Mouse (Mus musculus) frontal cortex, postnatal 36 days (tissue): ENCODE data around the gene Txnrd1.

ENCODE experiments used
- DNase-seq, 2 experiments: peaks; one replicate each; pipeline ENCODE4 v3.0.0; 2022; ENCODE audit warnings: low spot score in 2 of 2

The Txnrd1 gene

DNA sequence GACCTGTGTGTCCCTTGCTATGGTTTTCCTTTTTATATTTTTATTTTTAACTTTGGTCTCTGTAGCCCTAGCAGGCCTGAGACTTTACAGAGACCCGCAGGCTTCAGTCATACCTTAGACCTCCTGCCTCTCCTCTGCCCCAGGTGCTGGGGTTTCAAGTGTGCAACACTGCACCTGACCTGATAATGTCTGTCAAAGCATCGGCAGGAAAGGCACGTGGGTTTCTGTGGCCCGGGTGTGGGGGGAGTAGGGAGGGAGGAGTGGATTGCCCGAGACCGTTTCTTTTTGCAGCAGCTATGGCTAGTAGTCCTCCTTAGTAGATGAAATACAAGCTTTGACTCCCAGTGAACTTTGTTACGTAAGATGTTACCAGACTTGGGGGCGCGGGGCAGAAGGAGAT lies 15.8 kb upstream of the Txnrd1 start:
- DNase-seq = no peak

DNA sequence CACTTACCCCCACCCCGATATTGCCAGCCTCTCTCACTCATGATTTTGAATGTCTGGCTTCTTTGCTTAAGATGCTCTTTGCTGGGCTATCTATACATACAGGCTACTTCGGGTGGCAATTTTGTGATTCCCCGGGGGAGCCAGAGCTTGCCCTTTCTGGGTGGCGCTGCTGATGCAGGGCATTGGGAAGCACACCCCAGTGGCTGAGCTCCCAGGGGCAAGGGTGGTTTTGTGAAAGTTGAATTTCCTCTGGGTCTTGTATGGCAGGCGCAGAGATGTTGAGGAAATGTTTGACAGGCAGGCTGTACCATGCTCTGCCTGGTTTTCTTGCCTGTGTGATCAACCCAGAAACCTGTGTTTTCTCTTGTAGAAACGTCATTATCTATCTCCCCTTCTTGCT lies 15.1 kb upstream of the Txnrd1 start:
- no peak for DNase-seq

DNA sequence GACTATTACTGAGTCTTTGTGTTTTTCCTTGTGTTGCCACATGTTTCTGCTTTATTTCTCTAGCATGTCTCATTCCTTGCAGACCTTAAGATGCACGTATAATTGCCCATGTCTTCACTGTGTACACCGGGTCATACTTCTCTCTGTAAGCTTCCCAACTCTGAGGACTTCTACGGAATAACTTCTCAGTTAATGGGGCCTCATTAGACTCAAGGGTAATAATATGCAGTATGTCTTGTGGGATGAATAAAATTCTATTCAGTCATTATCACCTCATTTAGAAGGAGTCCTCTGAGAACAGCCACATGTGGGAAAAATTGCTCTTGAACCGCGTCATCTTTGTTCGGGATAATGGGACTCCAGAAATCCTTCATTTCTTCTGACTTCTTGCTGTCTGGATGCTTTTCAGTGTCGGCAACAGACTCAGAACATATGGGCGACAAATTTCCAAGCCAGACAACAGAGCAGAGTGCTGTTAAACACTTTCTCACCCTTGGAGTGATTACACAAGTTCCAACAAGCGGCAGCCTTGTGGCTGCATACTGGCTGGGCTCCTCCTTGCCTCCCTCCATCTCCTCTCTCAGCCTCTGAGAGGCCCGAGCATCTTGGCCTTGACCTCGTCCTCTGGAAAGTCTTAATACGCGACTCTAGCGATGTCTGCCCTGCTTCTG lies 10.5 kb upstream of the Txnrd1 start:
- no peak for DNase-seq

DNA sequence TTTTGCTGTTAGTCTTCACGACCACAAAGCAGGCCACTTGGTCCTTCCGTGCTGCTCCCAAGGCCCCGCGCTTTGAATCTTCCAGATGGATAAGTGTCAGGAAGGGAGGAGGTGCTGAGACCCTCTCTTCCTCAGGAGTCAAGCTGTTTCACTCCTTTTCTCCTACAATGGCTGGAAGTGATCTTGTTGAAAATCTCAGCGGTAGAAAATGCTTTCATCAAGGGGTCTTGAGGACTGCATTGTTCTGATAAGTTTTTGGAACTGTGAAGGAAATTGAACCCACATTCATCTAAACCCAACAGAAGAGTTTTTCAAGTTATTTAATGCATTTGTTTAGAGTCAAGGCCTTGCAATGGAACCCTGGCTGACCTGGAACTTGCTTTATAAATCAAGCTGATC lies 10.0 kb upstream of the Txnrd1 start:
- DNase-seq = no peak

DNA sequence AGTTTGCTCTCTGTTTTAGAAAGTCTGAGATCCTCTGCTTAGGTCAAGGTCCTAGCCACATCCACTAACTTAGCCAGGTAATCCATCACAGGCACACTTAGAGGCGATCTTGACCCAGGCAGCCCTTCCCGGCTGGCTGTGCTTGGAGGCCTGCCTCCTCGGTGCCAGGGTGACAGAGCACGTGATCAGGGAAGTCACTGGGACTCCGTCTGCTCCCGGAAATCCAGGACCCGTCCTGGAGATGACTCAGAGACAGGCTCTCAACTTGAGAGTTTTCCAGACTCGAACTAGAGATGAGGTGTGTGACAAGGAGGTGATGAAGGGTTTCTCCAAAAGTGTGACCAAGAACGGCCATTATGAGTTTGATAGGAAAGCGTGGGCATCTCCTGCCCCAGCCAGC lies 9.2 kb upstream of the Txnrd1 start:
- no peak for DNase-seq

DNA sequence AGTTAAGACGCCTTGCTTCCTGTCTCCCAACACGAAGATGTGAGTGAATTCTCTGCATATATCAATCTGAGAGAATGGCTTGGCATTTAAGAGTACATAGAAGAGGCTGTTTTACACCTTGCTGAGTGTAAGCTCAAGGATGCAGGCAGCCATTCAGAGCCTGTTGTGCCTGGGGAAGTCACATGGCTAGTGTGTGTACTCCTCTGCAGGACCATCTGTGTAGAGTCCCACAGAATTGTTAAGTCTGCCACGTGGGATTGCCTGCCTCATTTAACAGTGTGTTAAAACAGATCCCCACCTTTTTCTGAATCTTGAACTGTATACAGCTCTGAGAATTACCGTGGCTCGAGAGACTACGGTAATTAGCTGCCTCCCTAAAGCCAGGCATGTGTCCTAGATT lies 7.2 kb upstream of the Txnrd1 start:
- DNase-seq = peak in 1 of 2 experiments; percentile 25

DNA sequence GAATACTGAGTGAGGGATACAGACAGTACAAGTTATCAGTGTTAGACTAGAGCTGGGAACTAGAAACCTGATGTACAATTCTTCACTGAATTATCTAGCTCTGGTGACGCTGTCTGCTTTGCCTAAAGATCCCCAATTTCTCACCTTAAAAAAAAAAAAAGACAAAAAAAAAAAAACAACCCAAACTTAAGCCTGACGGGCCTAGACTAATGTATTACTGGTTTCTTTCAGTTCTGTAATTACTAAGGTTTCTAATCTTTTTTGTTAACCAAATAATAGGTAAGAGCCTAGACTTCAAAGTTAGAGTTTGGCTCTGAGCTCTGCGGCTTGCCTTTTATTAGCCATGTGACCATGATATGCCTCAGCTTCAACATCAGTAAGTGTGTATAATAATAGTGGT lies 2.1 kb downstream of the Txnrd1 start:
- no peak for DNase-seq

DNA sequence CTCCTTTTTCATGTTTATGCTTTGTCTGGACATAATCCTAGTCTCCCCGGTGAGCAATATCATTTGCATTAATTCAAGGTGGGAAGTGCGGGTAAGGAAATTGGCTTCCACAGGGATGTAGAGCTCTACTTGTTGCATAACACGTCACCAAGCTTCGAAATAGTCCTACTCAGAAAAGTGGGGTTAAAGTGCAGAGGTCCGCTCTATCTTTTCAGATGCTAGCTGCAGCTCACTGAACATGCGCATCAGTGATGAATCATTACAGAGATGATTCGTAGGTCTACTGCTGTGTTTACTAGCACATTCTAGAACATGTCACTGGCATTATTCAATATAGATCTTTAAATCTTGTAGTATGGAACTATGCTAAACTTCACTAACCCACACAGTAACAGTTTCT lies 4.6 kb downstream of the Txnrd1 start:
- DNase-seq = no peak

DNA sequence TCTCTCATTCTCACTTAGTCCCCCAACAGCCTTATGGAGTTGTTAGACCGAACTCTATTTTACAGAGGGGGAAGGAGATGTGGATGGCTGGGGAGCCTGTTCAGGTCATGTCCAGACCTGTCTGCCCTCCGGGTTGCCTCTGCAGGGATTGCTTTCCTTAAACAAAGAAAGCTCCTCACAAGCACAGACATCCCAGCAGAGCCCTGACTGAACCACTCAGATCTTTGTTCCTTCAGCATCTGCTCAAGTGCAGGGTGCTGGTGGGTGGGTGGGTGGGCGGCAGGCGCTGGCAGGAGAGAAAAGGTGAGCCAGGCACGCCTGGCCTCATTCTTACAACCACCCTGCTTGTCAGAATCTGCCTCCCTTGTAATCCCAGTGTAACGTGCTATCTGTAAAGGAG lies 10.3 kb downstream of the Txnrd1 start:
- DNase-seq = no peak

DNA sequence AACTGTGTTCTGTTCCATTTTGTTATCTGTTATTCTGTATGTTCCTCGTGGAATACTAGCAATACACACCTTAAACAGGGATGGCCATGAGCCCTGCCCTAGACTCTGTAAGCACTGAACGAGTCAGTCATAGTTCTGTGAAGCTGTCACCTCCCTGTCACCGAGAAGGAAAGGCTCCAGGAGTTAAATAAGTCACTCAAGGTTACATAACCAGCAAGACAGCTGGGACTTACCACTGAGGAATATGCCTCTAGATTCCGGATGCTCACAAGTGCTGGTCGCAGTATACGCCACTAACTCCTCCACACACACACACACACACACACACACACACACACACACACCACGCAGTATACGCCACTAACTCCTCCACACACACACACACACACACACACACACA lies 11.0 kb downstream of the Txnrd1 start:
- peak in 1 of 2 experiments; percentile 16 for DNase-seq

DNA sequence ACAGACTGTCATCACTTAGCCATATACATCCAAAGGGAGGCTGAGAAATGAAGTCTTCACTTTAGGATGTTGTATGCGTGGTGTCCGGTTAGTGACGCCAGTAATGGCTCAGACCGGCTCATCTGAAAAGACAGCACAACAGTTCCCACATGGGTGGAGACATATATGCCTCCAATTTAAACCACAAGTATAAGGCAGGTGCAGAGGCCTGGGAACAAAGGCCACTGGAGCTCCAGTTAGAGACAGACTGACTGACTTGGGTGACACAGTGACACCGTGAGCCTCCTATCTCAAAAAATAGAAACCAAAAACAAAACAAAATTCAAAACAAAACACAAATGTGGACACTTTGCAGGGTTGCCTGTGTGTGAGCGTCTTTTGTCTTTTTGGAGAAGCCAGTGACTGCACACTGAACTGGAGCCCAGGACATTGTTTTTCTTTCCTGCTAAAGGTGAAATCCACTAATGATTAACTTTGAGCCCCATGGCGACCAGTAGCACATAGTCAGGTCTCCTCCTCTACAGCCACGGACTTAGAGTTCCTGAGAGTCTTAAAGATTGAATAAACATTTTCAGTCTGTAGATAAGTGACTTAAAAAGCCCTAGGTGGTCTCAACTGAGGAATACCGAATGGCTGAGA lies 14.2 kb downstream of the Txnrd1 start:
- DNase-seq = no peak

DNA sequence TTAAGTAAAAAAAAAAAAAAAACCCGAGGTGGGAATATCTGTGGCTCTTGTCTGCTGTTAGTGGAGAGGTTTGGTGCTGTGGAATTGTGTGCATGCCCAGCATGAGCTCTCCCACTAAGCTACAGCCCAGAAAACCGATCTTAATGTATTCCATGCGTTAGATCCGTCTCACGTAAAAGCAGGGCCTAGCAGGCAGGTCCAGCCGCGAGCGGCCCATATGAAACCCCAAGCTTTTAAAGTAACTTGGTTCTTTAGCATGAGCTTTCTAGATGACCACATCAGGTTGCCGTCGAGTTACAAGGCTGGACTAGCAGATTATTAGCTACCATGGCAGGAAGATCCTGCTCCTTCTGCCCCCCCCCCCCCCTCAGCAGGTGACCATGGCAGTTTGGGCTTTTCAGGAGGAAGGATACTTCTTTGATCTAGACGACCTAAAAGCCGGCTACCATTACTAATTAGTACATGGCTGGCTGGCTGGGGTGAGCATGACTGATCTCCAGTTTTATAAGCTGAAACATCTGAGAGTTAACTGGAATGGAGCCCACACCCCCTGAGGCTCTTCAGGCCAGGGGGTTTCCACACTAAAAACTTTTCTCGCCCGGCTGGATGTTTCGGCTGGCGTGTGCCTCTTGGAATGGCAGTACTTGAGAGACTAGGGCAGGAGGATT lies 16.1 kb downstream of the Txnrd1 start:
- no peak for DNase-seq

DNA sequence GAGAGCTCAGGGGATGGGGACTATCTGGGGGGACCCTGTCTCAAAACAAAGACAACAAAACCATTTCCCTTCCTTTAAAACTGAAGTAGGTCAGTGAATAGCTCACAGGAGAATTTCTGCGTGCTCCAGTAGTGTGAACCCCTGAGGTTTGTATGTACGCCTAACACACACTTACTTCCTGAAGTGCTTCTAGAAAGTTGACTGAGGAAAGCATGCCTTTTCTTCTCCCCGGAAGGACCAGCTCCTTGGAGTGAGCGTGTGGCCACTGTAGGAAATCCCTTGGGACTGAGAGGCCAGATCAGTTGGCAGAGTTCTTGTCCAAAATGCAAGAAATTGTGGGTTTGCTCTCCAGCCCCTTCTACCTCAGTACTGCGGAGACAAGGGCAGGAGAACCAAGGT lies 16.6 kb downstream of the Txnrd1 start:
- no peak for DNase-seq

DNA sequence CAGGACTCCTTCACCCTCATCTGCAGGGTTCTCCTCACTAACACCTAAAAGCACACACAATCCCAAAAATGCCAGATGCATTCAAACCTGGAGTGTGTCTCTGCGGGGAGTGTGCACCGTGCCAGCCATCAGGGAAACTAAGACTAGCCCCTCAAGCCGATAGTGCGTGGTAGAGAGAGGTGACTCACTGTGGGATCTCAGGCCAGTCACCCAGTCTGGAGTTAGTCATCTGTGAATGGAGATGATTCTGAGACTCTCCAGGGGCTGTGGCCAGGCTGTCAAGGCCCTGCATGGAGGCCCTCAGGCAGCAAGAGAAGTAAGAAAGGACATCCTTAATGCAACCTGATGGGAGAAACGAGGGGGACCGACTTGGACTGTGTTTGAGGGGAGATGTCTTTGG lies 18.0 kb downstream of the Txnrd1 start:
- DNase-seq = no peak

DNA sequence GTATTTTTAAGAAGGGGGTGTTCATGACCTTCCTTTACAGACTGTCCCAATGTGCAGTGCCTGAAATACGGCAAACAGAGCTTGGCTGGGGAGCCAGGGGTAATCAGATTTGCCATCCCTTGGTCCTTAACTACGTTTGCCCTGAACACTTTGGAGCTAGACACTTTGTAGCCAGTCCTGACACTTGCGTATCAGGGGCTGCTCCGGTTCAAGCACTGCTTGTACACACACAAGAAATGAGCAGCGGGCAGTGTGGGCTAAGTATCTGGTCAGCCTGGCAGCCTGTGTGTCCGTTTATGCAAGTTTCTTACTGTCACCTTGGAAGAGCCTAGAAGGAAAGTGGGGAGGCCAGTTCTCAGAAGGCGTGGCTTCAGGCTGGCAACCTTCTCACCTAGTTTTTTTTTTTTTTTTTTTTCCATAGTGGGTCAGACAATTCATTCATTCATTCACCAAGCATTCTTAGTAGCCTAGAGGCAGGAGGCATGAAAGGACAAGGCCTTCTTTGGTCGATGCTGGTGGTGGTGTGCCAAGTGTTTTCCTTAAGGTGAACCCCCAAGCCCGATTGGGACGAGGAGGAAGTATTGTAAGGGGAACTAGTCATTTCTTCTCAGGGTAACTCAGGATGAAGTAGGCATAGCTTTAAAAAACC lies 24.4 kb downstream of the Txnrd1 start:
- no peak for DNase-seq

DNA sequence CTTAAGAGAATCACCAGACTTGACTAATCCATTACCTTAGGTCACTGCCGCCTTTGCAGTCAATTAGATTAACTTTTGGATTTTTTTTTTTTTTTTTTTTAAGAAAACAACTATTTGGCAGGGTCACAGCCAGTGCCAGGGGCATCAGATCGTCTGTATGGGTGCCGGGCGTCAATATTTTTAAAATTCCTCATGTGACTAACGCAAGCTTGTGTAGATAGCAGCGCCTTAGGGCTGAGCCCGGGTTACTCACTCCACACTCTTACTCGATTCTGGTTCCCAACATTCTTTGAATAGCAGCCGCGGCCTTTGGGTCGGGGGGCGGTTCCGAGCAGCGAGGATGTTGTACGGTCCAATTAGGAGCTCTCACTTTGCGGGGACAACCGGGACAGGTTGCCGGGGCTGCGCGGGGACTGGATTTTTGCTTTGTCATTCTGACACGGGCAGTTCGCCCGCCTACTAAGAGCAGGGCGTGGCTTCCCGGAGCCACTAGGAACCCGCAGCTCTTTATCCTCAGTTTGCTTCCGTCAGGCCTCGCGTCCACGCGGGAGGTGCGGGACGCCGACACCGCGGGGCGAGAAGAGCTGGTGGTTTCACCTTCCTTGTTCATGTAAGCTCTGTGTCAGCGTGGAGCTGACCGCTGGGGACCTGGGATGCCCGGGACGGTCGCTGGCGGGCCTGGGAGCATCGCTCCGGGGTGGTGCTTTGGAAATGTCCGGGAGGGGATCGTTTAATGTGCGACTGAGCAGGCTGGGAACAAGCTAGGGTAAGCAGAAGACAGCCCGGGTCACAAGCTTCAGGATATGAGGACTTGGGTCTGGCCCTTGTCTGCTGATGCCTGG lies 25.2 kb downstream of the Txnrd1 start:
- peak; percentile 93 to 95 for DNase-seq

DNA sequence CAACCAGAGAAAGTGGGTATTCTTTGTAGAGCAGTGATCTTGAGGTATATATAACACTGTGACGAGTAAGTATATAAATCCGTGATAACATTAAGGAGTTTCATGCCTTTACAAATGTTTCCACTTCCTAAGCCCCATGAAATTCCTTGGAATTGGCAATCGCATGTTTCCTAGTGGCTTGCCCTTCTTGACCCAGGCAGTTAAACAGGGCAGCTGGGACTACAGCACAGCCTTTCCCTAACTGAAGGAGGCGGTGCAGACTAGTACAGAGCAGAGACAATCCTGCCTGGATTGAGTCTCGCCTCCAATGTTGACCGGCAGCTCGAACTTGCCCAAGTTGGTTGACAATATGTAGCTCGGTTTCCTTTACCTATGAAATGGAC lies 25.8 kb downstream of the Txnrd1 start:
- DNase-seq = peak; percentile 24 to 37

DNA sequence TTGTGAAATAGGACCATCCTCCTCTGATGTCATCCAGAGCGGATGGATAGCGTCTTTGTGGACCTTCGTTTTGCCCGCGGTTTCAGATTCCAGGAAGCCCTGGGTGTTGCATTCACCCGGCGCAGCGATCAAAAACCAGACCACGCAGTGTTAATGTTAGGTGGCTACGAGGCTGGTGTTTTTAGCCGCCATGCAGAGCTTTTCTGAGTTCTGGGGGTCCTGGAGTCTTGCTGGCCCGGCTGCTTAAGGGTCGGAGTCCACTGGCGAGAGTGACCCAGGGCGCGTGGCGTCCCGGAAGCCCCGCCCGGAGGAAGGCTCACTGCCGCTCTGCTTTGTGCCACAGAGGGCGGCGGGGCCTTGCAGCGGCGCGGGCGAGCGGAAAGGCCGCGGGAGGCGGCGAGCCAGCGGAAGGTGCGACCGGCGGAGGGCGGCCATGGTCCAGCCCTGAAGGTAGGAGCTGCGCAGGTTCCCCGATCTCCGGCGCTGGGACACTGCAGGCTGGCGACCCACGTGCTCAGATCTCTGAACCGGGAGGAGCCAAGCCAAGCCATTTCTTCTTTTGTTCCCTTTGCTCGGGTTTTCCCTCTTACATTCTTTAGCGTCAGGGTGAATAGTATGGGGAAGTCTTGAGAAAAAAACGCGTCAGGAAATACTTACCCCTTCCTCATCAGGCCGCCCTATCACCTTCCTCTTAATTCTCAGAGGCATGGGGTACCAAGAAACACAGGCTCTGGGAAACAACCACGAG lies 26.6 kb downstream of the Txnrd1 start:
- peak; percentile 55 to 61 for DNase-seq

DNA sequence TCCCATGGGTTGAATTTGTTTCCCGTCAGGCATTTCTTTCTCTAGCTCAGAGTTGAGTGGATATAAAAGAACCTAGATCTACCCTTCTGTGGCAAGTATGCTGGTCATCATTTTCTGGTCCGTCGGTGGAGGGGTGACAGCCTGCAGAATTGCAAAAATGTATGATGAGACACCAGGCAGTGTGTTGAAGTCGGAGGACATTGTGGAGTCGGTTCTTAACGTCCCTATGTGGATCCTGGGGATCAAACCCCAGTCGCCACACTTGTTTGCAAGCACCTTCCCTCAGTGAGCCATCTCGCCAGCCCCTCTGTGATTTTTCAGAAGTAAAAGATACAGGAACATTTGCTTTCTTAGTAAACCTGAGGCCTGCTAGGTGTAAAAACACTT lies 27.2 kb downstream of the Txnrd1 start:
- DNase-seq = no peak

DNA sequence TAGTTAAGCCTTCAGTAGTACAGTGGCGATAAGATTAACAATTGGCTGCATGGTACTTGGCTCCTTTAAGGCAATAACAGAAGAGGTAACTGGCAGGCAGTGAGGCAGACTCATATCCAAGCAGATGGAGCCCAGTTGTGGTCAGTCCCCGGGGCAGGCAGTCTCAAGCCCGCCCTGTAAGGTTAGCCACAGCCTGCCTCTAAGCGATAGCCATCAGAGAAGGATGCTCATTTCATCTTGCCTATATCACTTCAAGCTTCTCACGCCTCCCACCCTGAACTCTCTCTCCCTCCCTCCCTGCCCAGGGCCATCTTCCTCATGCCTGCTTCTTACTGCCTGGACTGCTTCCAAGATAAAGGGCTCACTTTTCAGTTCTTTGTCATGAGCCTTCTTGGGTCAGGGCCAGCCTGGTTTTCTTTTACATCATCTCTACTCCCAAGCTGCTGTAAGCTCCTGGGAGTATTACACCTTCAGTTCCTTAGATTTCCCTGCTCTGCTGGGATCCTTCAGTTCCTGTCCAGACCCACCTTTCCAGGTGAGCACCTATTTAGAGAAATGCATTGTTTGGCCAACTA lies 29.4 kb downstream of the Txnrd1 start:
- DNase-seq = no peak

DNA sequence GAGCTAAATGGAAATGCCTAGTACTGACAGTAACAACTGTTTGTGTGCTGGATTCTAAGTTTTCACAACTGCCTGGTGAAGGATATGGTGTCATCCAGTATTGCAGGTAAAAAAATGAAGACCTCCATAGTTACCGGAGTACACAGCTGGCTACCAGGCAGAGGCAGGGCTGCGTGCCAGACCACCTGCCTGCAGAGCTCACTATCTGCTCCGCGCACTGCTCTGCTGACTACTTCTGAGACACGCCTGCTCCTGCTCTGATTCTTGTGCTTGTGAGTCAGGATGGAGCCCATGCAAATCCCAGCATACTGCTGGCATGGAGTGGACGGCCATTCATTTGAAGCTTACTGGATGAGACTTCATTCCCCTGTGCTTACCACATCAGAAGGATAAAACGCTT lies 30.1 kb downstream of the Txnrd1 start:
- DNase-seq = no peak
